Mouse (Mus musculus) left cerebral cortex, adult 6 months (tissue): Measurements from ENCODE around the gene Zc3h8. TPM values are rescaled to one million over a fixed set of nuclear protein-coding genes. Genes with fewer than 3 reads are reported as not detected.

Experiments used
- long read RNA-seq, 2 experiments: library from polyadenylated mRNA; unstranded; transcript quantifications; one replicate each; pipeline ENCODE4 v2.0.0; 2019 to 2020
- polyA plus RNA-seq: library from polyadenylated mRNA; unstranded; fragments of <200 nt; fragmentation: Nextera tagmentation; gene quantifications from 2 replicates; pipeline ENCODE4 v1.2.3, GENCODE M21; 2021

Gene Zc3h8
- 9.6 and 10.2 TPM in 2 replicates for polyA plus RNA-seq
- long read RNA-seq, experiment 1, transcript Zc3h8-201 (9 exons, 1,624 nt): major isoform, 15 of 28 reads
- long read RNA-seq, experiment 1, partial matches to known transcripts: 3 of 28 reads
- long read RNA-seq, experiment 1, other reads (novel, unspliced or antisense): 10 of 28 reads
- long read RNA-seq, experiment 2, partial matches to known transcripts: 8 of 10 reads
- long read RNA-seq, experiment 2, other reads (novel, unspliced or antisense): 1 of 10 reads

GRCm38 (mm10) chr2:128943538-128944528 lies at the start of gene Zc3h8:
TSS of gene Zc3h8 (minus strand) at chr2:128944077.

GRCm38 (mm10) chr2:128967661-128968441 lies 24.0 kb upstream of the Zc3h8 start, which contains the start of gene Gm10762:
TSS of gene Gm10762 (minus strand) at chr2:128967725.

GRCm38 (mm10) chr2:128966641-128967580 lies 23.0 kb upstream of the Zc3h8 start, which contains the start of gene Zc3h6:
TSS of gene Zc3h6 (plus strand) at chr2:128967402.

Other genes with a start within 250 kb of the Zc3h8 start
- 11.4 and 14.6 TPM in 2 replicates for gene Mertk, start 245.1 kb downstream of the Zc3h8 start, polyA plus RNA-seq
- 21.5 and 21.9 TPM in 2 replicates for gene Tmem87b, start 126.0 kb downstream of the Zc3h8 start, polyA plus RNA-seq
- 1.8 TPM in 2 replicates for gene Fbln7, start 81.1 kb downstream of the Zc3h8 start, polyA plus RNA-seq
- 3.5 and 10.7 TPM in 2 replicates for gene Zc3h6, start 23.3 kb upstream of the Zc3h8 start, polyA plus RNA-seq
- gene Gm10762, start 23.6 kb upstream of the Zc3h8 start, polyA plus RNA-seq: 2.1 and 5.6 TPM in 2 replicates
- gene Vinac1, start 104.1 kb upstream of the Zc3h8 start, polyA plus RNA-seq: 0.08 and 0.13 TPM in 2 replicates
- 29.5 and 31.2 TPM in 2 replicates for gene Ttl, start 121.9 kb upstream of the Zc3h8 start, polyA plus RNA-seq
- gene Polr1b, start 156.9 kb upstream of the Zc3h8 start, polyA plus RNA-seq: 3.3 TPM in 2 replicates
- gene Chchd5, start 185.6 kb upstream of the Zc3h8 start, polyA plus RNA-seq: 22.4 and 25.1 TPM in 2 replicates